Mouse (Mus musculus) stomach, postnatal 0 days (tissue): ENCODE results near the gene Wt1.

Experiments
- CTCF ChIP-seq: IDR thresholded peaks from 2 replicates; pipeline ENCODE4 v1.5.1; 2016; ENCODE audit warnings: antibody characterized with exemption, low read depth, mild to moderate bottlenecking, moderate library complexity
- EP300 ChIP-seq: optimal IDR thresholded peaks from 2 replicates; pipeline ENCODE3; 2016; ENCODE audit warnings: antibody characterized with exemption

DNA sequence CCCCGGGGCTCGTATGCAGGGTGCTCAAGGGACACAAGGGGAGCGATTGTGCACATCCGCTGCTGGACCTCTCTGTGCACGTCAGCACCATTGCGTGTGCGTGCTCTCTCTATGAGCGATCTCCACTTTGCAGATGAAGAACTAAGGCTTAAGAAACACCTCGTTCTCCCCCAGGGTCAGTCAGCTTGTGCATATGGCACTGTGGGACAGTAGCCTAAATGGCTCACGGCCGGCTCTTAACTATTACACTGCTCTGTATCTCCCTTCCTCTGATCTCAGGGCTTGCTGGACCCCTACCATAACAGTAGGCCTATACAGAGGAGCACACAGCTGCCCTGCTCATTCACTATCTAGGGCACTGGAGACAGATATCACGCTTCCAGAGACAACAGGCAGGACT, 52.5 kb downstream of the Wt1 start:
- TF ChIP-seq CTCF (no peak), EP300 (no peak)
